Mouse (Mus musculus) layer of hippocampus, adult 18-20 months (tissue): ENCODE results near the gene Cltc. TPM values are rescaled to one million over a fixed set of nuclear protein-coding genes. Genes with fewer than 3 reads are reported as not detected.
"Not testable (repeated sequence)": the region's sequence is repeated elsewhere in the genome, so short reads cannot be mapped to it uniquely, and the experiment has no call there.

ENCODE experiments used
- DNase-seq, 2 experiments: peaks; one replicate each; pipeline ENCODE4 v3.0.0; 2022; ENCODE audit warnings: low spot score in 2 of 2
- total RNA-seq, 2 experiments: library from RNA; stranded (reverse); gene quantifications; 2 replicates each; pipeline ENCODE4 v1.2.3; 2021

Cltc gene
- total RNA-seq, 2 experiments from 2014 or later, result 434 to 477 TPM

DNA sequence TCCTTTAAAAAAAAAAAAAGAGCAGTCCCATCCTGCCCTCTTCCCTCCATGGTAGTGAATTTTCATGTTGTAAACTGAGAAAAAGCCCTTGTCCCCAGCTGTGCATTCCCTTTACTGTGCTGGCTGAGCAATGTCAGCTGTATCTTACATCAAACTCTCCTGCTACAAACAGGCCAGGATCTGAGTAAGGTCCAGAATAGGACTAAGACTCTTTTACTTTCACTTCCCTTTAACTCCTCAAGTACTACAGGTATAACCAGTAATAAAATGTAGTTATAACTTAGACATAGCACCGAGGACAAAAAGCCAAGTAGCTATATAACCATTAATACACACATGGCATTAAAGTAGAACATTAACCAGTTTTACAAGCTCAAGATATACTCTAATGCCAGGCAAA is 18.4 kb downstream of the Cltc start:
- DNase-seq, result no peak

DNA sequence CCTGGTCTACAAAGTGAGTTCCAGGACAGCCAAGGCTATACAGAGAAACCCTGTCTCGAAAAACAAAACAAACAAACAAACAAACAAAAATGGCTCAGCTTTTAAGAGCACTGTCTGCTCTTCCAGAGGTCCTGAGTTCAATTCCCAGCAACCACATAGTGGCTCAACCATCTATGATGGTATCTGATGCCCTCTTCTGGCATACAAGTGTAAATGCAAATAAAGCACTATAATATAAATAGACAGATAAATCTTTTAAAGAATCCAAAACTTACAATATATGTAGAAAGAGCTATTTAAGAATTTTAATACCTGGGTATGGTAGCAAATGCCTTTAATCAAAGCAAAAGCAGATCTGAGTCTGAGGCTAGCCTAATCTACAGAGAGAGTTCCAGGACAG is 19.1 kb downstream of the Cltc start:
- DNase-seq, result not testable (repeated sequence)

DNA sequence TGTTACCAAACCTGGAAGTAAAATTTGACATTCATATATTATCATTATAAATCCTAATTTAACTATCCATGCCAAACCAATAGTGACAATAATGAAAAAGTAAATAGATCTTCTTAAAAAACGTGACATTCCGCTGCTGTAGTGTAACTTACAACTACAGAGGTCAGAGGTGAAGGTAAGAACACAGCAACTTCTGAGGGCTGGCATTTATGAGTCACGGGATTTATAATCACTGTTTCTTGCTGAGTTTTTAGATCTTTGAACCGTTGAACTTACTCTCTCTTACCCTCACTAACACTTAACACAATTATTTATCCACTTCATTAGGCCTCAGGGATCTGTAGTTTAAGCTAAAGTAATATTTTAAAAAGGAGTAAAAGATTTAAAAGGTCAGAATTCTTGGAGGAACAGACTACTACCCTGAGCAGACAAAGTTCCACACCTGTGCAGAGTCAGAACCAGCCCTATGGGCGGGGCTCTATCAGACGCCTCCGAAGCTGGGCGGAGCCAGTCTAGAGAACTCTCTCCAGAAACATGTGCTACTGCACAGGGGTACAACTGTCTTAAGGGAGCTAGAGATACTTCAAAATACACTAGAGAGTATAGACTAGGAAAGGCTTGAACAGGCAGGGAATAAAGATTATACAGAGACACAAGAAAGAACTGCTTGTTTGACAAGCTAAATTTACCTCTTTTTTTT is 19.9 kb downstream of the Cltc start:
- no peak for DNase-seq

DNA sequence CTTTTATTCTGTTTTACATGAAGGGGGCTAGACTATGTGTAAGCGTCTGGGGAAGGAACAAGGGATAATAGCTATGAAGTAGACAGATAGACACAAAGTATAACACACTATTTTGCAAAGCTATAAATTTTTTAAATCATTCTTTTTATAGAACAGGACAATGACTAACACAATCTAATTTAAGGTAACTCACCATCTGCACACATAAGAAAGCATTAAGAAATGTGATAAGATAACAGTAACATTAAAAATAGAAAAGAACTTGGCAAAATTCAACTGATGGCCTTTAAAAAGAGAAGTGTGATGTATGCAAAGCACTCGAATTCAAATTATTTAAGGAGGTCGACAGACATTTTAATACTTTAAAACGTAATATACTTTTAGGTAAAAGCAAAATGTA is 22.4 kb downstream of the Cltc start:
- DNase-seq, result no peak

DNA sequence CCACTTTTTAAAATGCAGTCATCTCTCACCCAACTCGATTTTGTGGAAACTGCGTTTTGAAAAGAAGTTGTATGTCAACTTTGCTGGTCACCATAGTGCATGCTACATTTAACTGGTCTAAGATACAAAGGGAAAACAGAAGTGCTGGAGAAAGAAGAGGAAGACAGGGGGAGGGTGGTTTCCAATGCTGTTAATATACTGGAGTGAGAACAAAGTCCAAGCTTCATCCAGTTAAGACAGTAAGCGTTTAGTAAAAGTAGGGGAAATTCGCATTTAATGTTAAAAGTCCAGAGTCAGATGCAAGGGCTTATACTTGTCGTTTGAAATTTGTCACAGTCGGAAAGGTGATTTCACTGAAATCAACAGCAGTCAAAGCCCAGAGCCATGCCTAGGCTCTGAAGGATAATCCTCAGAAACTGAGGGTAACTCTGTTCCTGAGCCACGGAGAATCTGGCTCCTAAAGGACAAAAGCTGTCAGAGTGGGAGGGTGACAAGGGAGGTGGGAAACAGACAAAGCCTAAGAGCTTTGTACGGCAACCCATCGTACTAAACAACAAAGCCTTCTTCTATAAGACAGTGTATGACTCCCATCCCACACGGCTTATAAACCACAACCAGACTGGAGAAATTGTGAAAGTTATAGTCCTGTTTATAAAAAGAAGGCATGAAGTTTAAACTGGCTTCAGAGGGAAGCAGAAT is 23.0 kb downstream of the Cltc start:
- peak in 1 of 2 experiments; percentile 25 for DNase-seq

DNA sequence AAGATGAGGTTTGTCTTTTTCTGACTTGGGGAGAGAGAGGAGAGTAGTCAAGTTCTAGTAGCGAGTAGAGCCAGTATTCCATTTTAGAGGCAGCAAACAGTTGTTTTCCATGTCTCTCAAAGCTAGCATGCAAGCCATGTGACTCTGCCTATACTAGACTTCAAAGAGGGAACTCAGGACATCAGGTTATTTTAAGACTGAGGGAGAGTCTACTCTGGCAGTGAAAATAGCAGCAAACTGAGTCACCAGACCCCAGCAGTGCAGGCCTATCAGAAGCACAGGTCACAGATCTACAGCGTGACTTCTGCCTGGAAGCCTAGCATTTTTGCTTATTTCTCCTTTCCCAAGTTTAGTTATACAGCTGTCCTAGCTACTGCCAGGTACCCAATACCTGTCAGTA is 25.9 kb downstream of the Cltc start:
- no peak for DNase-seq

DNA sequence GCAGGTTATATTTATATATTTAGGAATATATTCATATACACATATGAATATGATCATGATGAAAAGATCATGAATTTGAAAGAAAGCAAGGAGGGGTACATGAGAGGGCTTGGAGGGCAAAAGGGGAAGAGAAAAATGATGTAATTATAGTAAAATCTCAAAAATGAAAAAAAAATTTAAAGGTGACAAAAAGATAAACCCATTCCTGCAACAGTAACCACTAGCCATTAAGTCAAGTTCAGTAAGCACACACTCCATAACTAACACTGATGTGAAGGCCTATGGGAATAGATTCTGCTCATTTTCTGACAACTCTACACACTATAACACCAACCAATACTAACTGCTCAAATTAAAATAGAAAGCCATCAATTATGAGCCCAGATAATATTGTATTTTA is 31.8 kb downstream of the Cltc start:
- no peak for DNase-seq

DNA sequence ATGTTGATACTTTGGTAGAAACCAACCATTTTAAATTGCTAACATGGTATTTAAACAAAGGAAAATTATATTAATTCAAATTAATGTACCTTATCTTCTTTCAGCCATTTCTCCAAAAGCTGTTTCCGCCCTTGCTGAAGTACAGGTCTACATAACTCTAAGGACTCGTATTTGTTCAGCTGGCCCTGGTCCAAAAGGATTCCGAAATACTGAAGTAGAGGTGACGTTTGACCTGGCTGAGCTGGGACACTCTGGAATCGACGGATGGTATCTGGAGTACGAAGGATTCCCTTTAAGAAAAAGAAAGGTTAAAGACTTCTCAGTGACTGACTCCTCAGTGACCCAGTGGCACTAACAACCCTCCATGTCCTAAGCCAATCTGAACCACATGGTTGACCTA is 32.4 kb downstream of the Cltc start:
- DNase-seq, result no peak

DNA sequence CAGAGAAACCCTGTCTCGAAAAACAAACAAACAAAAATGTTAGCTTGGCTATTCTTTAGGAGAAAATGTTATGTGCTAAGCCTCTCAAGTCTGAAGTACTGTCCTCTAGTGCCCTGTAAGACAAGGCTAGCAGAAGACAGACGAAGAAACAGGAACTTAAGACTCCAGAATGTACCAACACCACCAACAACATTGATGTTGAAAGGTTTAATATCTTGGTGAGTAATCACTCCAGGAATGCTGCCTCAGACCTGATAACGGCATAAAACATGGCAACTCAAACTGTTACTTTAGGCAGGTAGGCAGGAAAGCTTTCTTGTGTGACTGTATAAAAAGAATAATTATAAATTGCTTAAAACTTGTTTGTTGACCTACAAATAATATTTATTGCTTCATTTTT is 33.4 kb downstream of the Cltc start:
- DNase-seq, result no peak

DNA sequence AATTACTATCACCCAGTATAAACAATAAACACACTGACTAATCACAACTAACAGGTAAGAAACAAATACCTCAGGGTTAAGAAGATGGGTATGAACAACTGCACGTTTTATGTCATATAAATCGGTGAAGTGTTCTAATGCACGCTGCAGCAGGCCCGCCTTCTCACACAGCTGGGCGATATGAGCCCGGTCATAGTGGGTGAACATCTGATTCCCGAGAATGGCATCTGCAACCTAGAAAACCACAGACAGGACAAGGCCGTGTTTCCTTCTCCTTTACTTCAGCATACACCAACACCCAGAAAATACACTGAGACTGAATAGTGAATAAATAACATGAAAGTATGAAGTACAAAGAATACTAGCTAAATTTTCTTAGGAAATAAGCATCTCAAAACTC is 38.0 kb downstream of the Cltc start:
- no peak for DNase-seq

DNA sequence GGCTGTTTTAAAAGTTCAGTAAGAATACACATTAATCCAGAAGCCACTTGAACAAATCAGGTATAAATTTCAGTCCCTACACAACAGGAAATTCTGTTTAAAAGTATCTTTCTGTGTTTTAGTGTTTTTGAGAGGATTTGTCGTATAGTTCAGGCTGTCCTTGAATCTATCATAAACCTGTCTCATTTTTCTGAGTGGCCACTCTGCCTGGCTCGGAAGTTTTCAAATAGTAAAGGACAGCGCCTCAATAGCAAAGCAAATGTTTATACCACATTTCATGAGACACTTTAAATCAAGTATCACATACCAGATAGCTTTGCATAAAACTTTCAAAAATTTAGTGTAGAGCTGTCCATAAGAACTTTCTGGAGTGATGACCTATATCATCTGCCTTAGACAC is 39.0 kb downstream of the Cltc start:
- no peak for DNase-seq

DNA sequence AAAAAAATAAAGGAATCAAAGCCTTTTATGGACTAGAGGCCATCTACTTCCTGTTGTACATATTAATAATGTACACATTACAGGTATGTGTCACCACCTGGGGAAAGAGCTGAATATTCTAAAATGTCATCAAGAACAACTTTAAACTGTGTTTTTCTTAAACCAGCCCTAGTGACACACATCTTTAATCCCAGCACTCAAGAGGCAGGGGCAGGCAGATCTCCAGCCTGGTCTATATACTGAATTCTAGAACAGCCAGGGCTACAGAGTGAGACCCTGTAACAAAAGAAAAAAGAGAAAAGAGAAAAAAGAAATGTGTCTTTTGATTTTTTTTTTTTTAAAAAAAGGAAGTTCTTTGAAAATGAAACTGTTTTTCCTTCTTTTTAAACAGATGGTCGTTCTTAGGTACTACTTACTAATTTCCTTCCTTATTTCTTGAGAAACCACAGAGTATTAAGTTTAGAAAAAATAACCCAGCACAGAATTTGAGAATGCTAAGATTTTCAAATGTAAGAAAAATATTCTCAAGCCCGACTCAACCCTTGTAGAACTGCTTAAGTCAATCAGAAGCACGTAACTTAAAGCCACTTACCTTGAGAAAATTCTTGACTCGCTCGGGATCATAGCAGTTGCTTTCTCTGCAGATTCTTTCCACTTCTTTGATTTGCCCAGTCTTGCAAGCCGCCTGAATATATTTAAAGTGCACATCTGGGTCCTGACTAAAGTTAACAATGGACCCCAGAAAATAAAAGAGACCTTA is 39.9 kb downstream of the Cltc start:
- DNase-seq, result no peak

DNA sequence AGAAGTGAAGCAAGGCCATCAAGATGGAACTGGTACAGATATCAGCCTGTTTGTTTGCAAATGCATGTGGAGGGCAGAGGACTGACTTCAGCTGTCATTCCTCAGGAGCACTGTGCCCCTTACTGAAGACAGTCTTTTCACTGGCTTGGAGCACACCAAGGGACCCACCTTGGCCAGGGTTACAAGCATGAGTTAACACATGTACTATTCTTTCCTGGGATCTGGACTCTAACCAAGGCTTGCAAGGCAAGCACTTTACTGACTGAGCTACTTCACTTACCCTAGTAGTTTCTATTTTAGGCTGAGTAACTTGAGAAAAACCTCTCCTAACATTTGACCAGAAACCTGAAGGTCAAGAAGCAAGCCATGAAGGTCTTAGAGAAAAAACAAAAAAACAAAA is 42.8 kb downstream of the Cltc start:
- no peak for DNase-seq

DNA sequence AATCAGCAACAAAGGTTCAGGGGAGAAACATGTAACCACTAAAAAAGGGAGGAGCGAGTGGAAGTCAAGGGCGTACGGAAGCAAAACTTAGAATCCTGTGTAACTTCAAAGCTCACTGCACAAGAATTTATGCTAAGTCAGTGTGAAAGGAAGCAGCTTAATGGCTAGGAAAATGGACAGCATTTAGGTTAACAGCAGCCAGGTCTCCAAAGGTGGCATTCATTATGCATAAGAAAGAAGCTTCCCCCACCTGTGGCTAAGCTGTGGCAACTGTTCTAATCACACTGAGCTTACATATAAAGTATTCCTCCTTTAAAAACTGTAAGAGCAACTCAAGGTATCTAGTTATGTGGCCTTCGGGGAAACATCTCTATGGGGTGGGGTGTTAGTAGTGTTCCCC is 56.2 kb downstream of the Cltc start:
- DNase-seq, result no peak

DNA sequence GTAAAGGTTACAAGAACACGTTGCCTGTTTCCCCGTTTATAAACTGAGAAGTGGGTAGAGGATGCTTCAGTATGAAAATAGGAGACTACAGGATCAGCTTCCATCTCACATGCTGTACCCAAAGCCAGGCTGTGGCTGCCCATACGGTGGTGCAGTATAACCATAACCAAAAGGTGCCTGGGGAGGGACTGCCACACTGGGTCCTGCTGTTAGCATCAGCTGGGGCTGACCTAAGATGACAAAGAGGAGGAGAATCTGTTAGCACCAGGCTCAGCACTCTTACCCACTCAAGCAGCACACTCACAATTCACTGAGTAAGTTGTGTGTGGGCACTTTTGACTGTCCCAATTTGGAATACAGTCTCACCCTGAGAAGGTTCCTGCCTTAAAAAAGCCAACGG is 61.9 kb downstream of the Cltc start:
- no peak for DNase-seq

DNA sequence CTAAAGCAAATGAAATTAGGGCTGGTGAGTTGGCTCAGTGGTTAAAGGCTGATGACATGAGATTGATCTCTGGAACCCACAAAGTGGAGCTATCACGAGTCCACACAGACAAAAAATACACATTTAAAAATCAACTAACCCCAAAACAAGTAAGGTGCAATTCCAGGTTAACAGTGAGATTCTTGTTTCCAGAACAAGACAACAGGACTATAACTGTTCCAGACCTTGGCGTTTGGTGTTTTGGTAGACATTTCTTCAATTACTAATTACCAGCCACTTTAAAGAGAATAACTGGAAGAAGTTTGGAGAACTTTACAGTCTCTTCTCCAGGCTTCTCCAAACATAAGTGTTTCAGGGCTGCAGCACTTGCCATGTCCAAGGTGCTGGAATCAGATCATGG is 64.8 kb downstream of the Cltc start:
- no peak for DNase-seq

DNA sequence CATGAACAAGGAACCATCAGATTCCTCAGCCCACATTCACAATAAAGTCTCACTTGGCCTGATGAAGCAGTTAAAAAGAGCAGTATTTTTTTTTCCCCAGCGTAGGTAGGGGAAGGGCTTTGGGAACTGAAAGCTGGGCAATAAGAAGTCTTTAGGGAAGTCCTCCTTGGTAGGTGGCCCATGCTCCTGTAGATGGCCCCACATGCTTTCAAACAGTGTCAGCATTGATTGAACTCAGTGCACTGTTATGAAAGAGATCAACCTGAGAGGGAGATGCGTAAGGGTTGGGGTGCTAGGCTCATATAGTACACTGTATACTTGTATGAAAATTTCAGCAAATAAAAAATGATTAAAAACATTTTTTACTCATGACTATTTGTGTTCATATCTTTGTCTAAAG is 65.4 kb downstream of the Cltc start:
- DNase-seq, result no peak

DNA sequence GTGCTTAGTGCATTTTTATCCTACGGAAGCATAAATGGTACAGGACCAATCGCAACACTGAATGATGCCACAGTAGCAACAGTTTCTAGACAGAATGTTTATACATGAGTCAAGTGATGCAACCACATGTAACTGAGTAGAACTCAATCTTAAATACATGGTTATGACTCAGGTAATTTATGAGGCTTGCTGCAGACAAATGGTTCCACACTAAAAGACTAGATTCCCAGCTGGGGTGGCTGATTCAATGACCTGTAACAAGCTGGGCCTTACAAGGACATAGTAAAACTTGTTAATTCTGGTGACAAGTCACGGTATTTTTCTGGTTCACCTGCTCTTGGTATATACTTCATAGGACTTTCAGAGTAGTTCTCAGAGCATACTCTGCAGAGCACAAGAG is 65.9 kb downstream of the Cltc start:
- no peak for DNase-seq

DNA sequence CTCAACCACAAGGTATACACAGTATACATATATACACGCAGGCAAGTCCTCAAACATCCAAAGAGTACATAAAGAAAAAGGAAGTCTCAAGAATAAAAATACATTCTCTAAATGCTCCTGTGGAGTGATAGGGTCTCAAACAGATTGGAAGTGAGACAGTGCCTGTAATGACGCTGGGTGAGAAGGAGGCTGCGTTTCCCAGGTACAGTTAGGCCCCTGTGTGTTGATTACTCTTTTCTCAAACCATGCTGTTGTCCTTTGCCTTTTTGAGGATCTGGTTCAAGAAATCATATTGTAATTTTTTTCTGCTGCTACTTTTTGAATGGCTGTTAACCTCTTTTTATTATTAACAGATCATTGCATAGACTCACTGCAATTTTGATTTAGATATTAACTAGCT is 67.0 kb downstream of the Cltc start:
- no peak for DNase-seq

DNA sequence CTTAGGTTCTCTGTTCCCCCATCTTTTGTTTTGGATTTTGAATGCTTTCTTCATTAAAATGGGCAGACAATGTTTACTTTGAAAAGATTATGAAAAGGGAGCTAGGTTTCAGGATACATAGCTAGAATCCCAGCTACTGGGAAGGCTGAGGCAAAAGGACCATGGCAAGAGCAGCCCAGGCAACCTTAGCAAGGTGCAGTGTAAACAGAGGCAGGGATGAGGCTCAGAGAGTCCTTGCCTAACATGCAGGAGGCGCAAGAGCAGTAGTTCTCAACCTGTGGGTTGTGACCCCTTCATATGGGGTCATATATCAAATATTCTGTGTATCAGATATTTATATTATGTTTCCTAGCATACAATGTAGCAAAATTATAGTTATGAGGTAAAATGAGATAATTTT is 72.0 kb downstream of the Cltc start:
- DNase-seq, result no peak

DNA sequence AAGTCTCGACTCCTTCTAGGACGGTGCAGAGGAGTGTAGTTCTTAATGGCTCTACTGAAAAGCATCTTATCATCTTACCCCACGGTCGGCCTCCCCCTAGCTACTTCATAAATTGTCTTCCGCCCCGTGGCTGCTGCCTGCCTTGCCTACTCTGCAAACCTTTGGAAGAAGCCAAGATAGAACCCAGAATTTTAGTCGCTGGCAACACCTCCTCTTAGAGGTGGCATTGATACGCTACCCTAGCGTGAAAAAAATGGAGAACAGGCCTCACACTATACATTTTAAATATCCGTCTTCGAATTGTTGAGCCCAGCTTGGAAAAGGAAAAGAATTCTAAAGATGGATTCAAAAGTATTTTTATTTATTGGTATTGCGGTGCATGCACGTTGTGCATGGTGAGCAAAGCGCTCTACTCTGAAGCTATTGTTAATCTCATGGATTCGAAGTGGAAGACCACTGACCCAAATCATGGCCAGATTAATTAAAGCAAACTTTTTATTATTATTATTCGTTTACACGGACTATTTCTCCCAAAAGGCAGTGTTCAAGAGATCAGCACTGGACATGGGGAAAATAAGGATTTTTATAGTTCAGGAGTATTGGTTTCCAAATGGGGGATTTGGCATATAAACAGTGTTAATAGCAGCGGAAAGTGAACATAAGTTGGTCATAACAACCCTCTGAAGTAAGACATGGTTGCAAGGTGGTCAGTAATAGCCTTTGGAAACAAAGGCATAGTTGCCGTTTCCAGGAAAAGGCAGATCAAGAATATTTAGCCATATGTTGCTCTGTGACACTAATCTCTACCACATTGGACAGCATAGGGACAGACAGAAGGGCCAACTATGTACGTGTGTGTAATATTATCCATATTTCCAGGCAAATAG is 73.0 kb downstream of the Cltc start:
- DNase-seq, result no peak
